Mouse (Mus musculus) spleen, postnatal 36 days (tissue): ENCODE data around the gene Kcns1.

Experiments
- DNase-seq, 2 experiments: peaks; one replicate each; pipeline ENCODE4 v3.0.0; 2022; ENCODE audit warnings: low spot score in 2 of 2, mixed read lengths in 1 of 2

The Kcns1 gene

GRCm38 (mm10) chr2:164126533-164126955 is 44.4 kb downstream of the Kcns1 start:
- DNase-seq: peak; percentile 6 to 17

- DNase-seq: peak; percentile 4 to 16
Observed at GRCm38 (mm10) chr2:164123169-164123766, 47.6 kb downstream of the Kcns1 start.

- DNase-seq: no peak
Observed at GRCm38 (mm10) chr2:164119503-164119902, 51.4 kb downstream of the Kcns1 start.

GRCm38 (mm10) chr2:164115531-164115930 is 55.4 kb downstream of the Kcns1 start:
- no peak for DNase-seq

- DNase-seq: no peak
Observed at GRCm38 (mm10) chr2:164114051-164114450, 56.9 kb downstream of the Kcns1 start.
